Mouse (Mus musculus) kidney, adult 8-10 months (tissue): ENCODE results near the gene Grem1.

Experiments used
- DNase-seq, 2 experiments: peaks; one replicate each; pipeline ENCODE4 v3.0.0; 2022

The Grem1 gene

GRCm38 (mm10) chr2:113758311-113759161 is at the start of gene Grem1:
Gene Grem1 (minus strand): TSS chr2:113758646.
- DNase-seq = no peak

DNA sequence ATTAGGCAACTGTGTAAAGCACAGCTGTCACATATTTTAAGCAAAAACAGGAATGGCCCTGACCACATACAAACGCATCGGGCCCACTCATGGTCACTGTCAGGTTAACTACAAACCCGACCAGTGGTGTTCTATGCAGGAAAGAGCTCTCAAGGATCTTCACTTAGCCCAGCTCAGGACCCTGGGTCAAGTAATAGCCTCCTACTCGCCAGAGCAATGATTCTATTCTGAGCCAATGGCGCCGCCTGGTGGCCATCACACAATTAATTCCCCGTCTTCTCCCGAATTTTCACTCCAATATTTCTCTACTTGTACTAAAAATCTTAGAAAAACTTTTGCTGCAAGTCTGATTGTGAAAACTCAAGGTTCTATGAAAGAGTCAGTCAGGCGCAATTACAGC is 49.2 kb upstream of the Grem1 start:
- peak; percentile 15 to 63 for DNase-seq

GRCm38 (mm10) chr2:113806851-113807577 is 48.6 kb upstream of the Grem1 start:
- no peak for DNase-seq

DNA sequence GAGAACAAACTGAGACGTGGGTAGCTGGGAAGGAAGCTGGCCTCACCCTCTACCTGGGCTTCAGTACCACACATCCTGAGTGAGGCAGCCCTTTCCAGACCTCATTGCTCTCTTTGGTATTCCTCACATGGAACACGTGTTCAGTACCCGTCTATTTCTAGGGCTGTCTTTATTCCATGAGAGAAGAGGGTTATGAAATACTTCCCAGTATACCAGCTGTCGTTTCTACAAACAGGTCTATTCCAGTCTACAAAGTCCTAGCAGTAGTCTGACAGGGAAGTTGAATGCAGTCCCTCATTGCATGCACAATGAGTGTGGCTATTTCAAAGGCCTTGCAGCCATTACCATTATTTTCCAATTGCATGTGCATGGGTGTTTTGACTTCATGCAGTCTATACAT is 47.3 kb upstream of the Grem1 start:
- no peak for DNase-seq

DNA sequence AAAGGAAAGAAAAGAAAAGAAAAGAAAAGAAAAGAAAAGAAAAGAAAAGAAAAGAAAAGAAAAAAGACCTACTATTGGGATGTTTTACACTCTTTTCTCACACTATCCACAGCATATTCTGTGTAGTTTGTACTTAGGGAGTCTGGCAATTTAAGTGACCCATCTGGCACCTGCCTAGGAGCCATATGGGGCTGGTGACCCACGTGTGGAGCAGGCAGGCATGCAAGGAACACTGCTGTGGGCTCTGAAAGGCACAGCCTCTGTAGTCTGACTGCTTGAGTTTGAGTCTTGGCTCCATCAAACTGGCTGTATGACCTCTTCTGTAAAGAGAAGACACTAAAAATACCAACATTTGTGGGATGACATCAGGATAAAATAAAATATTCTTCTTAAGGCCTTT is 45.3 kb upstream of the Grem1 start:
- DNase-seq = no peak

GRCm38 (mm10) chr2:113800846-113801245 is 42.4 kb upstream of the Grem1 start:
- DNase-seq = no peak

DNA sequence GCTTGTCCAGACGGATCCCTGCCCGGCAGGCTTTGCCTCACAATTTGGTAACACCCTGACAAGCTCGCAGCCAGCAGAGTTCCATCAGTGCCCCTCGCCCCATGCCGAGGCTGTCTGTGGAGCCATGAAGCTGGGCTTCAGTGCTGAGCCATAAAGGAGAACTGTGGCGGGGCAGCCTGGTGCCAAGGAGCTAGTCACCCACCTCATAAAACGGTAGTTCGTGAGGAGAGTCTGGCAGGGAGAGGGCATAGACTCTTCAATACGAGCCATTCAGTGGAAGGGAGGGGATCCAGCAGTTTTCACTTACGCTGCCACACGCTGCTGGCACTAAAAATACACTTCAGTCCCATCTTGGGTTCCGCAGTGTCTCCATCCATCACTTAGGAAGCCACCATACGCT is 40.2 kb upstream of the Grem1 start:
- no peak for DNase-seq

GRCm38 (mm10) chr2:113795186-113795585 is 36.7 kb upstream of the Grem1 start:
- no peak for DNase-seq

DNA sequence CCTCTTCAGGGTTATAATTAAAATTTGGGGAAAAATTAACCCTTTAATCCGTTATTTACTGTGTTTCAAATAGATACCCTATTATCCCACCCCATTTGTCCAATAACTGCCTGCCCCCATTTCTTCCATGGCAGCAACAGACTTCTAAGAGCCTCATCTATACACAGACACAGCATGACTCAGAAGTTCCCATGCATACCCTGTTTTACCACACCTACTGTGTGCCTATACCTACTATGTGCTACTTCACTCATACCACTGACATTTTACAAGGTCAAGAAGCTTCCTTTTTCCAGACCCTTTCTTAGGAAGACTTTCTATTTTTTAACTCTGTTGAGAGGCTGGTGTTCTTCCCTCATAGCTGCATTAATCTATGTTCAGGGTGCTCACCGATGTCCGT is 35.1 kb upstream of the Grem1 start:
- no peak for DNase-seq

DNA sequence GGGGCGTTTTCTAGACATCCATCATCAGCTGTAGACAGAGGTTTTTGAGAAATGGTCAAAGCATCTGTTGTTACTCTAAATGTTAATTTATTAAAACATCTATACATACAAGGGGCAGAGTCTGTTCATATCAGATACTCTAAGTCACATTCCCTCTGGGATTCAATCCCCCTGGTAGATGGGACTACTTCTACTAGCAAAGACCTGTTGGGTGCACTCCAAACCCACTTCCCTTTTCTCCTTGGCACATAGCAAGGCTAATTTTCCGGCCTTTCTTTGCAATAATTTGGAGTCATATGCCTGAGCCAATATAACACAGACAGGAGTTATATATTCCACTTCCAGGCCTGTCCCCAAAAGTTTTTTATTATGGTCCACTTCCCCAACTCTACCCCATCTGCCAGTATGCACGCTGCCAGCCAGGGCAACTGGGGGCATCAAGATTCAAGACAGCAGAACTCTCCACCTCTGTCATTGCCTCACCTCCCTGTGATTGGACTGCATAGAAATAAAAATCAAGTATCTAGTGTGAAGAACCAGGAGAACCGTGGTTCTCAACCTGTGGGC is 30.5 kb upstream of the Grem1 start:
- DNase-seq = no peak

- DNase-seq = no peak
Observed at GRCm38 (mm10) chr2:113787882-113788281, 29.4 kb upstream of the Grem1 start.

DNA sequence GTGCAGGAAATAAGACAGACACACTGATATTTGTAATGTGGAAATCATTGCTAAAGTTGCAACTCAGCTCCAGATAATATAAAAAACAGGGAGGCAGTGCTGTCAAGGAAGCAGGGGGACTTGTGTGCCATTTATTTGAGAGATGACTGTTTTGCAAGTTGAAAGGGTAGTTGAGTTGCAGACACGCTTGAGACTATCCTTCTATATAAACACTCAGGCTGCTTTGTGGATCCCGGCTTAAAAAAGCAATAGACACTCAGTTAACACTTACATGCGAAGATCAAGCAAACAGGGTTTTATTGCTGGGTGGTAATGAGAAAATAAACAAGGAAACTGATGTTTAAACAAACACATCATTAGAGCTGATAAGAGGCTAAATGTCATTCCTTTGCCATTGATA is 26.4 kb upstream of the Grem1 start:
- DNase-seq = no peak

- no peak for DNase-seq
Observed at GRCm38 (mm10) chr2:113781521-113781920, 23.1 kb upstream of the Grem1 start.

- DNase-seq = no peak
Observed at GRCm38 (mm10) chr2:113781107-113781506, 22.7 kb upstream of the Grem1 start.

- DNase-seq = no peak
Observed at GRCm38 (mm10) chr2:113779336-113779735, 20.9 kb upstream of the Grem1 start.

- no peak for DNase-seq
Observed at GRCm38 (mm10) chr2:113778036-113778435, 19.6 kb upstream of the Grem1 start.

DNA sequence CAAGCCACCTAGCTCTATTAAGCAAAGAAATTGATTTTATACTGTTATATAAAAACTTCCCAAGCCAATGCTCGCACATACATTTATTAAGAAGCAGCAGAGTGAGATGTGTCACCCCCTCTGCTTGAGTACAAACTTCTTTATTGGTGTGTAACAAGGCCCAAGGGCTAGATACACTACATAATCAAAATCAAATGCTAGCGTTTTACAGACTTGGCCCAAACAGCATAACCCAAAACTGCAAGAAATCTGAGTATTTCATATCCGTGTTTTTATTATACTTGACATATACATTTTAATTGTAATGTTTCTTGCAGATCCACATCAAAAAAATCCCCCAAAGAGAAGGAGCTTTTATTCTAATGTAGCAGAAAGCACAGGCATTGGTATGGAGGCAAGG is 17.9 kb upstream of the Grem1 start:
- DNase-seq = no peak

DNA sequence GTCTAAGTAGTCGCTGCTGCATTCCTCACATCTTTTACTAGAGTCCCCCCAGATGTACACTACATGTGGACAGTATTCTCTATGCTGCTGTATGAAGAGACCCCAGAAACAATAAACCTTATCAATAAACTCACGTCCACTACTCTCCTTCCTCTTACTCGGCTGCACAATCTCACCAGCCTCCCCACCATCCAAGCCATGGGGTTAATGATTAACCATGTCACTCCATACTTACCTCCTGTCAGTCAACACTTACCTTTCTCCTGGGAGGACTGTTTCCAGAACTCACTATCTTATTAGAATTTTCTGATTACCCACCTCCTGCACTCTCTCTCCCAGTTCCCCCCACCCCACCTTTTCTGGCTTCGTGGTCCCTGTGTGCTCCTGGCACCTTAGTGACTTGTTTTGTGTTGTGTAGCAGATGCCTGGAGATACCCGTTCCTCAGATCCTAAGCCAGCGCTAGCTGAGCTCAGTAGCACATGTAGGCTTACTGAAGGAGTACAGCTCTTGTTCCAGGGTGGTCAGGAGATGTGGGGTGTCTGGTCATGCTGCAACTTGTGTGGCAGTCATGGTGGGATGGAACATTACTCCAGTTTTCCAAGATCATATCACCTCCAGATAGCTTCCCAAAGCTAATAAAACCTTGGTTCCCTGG is 15.8 kb upstream of the Grem1 start:
- peak in 1 of 2 experiments; percentile 8 for DNase-seq

DNA sequence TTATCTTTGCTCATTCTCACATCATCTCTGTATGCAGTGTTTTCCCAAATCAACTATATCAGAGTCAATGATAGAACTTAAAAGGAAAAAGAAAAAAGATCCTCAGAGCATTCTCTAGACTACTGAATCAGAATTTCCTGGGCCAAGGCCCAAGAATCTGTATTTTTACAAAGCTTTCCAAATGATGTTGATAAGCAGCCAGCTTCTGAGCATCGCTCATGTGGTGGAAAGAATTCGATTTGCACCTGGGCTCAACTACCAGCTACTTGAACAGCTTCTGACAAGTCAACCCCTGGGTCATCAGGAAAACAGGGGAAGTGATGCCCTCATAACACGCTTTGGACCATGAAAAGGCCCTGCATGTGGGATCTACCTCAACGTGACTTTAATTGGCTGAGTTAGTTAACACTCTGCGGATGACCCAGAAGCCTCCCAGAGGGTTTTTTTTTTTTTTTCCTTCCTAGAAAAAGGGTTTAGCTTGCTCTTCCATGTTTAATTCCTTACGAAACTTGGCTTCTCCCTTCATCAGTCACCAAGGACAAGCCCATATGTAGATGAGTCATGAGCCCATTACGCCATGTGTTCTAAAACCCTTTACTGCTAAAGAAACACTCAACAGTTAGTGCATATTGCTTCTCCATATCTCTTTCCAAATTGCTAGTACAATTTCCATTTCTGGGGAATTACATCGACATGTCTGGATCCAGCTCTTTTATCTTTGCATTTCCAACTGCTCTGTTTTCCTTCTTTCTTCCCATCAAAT is 10.3 kb upstream of the Grem1 start:
- no peak for DNase-seq

GRCm38 (mm10) chr2:113765885-113766284 is 7.4 kb upstream of the Grem1 start:
- DNase-seq = peak; percentile 17 to 19

DNA sequence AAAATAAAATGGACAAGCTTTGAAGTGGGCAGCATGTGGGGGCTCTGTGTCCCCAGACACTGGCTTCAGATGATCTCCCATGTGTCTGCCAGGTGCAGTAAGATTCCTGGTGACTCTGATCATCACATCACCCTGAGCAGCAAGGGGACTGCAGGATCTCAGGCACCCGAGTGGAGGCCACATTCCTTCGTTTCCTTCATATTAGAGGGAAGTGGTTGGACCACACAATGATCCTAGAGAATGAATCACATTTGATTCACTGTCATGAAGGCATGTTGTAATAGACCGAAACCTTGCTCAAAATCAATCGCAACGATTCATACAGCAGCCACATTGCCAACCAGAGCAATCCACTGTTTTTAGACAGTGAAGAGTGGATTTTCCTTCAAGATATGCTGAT is 6.5 kb upstream of the Grem1 start:
- no peak for DNase-seq

GRCm38 (mm10) chr2:113757525-113758310 is 728 bp downstream of the Grem1 start:
- no peak for DNase-seq
